Mouse (Mus musculus): ENCODE results near the gene Ptprm. TPM values are rescaled to one million over a fixed set of nuclear protein-coding genes. Genes with fewer than 3 reads are reported as not detected.

The Ptprm gene
- polyA plus RNA-seq, 1 experiment from 2014 or later: 5.4 TPM

- ATAC-seq: no peak
- Histone ChIP-seq H3K36me3 (ENCODE audit: control insufficient read depth, insufficient read depth) (no peaks in the 10 kb centered on the region), H3K4me1 (replicated peaks; ENCODE audit: control insufficient read depth, insufficient read depth, low read length) (peaks cover 2% of the 10 kb centered on the region; the same call in 1 of the 2 replicates)
Observed at GRCm38 (mm10) chr17:66751746-66752145, 602.5 kb downstream of the Ptprm start.

GRCm38 (mm10) chr17:66750481-66751206 is 603.6 kb downstream of the Ptprm start:
- Histone ChIP-seq H3K9me3 (ENCODE audit: control insufficient read depth) (no peaks in the 10 kb centered on the region), H3K27me3 (replicated peaks; ENCODE audit: control insufficient read depth, insufficient read depth, low read length) (no peaks in the 10 kb centered on the region), H3K4me2 (replicated peaks; ENCODE audit: low read depth) (no peak overlapping the region), H3K9ac (ENCODE audit: low read depth, low read length) (no peak overlapping the region), H3K4me1 (replicated peaks; ENCODE audit: control insufficient read depth, insufficient read depth, low read length) (peaks cover 2% of the 10 kb centered on the region; the same call in 1 of the 2 replicates), H3K27ac (ENCODE audit: low read depth, low read length) (no peak overlapping the region), H3K4me3 (ENCODE audit: low read depth, low read length) (no peak overlapping the region), H3K36me3 (ENCODE audit: control insufficient read depth, insufficient read depth) (no peaks in the 10 kb centered on the region)
- no peak for ATAC-seq
- WGBS: 81% methylated on average over 4 of the region's 4 CpGs
- TF ChIP-seq CTCF (IDR thresholded peaks at IDR 0.05; ENCODE audit: low read depth): no peak

More at GRCm38 (mm10) chr17:66751746-66752145, 602.5 kb downstream of the Ptprm start:
- H3K27ac ChIP-seq (ENCODE audit: low read depth, low read length): no peak overlapping the region
- 82% methylated on average over 8 of the region's 8 CpGs for WGBS
- TF ChIP-seq CTCF (IDR thresholded peaks at IDR 0.05; ENCODE audit: low read depth): no peak
- no peak overlapping the region for H3K4me3 ChIP-seq (ENCODE audit: low read depth, low read length)
- H3K9ac ChIP-seq (ENCODE audit: low read depth, low read length): no peak overlapping the region
- no peaks in the 10 kb centered on the region for H3K27me3 ChIP-seq (replicated peaks; ENCODE audit: control insufficient read depth, insufficient read depth, low read length)
- H3K4me2 ChIP-seq (replicated peaks; ENCODE audit: low read depth): no peak overlapping the region
- no peaks in the 10 kb centered on the region for H3K9me3 ChIP-seq (ENCODE audit: control insufficient read depth)

GRCm38 (mm10) chr17:66749976-66750375 is 604.3 kb downstream of the Ptprm start:
- ATAC-seq: no peak
- Histone ChIP-seq H3K9ac (ENCODE audit: low read depth, low read length) (no peak overlapping the region), H3K27ac (ENCODE audit: low read depth, low read length) (no peak overlapping the region), H3K4me3 (ENCODE audit: low read depth, low read length) (no peak overlapping the region), H3K9me3 (ENCODE audit: control insufficient read depth) (no peaks in the 10 kb centered on the region), H3K27me3 (replicated peaks; ENCODE audit: control insufficient read depth, insufficient read depth, low read length) (no peaks in the 10 kb centered on the region), H3K36me3 (ENCODE audit: control insufficient read depth, insufficient read depth) (no peaks in the 10 kb centered on the region), H3K4me1 (replicated peaks; ENCODE audit: control insufficient read depth, insufficient read depth, low read length) (peaks cover 2% of the 10 kb centered on the region; the same call in 1 of the 2 replicates), H3K4me2 (replicated peaks; ENCODE audit: low read depth) (no peak overlapping the region)
- WGBS: 76% methylated on average over 7 of the region's 7 CpGs
- TF ChIP-seq CTCF (IDR thresholded peaks at IDR 0.05; ENCODE audit: low read depth): no peak

GRCm38 (mm10) chr17:66746506-66746905 is 607.8 kb downstream of the Ptprm start:
- no peaks in the 10 kb centered on the region for H3K9me3 ChIP-seq (ENCODE audit: control insufficient read depth)
- ATAC-seq: no peak

GRCm38 (mm10) chr17:66743321-66743720 is 610.9 kb downstream of the Ptprm start:
- Histone ChIP-seq H3K27me3 (replicated peaks; ENCODE audit: control insufficient read depth, insufficient read depth, low read length) (no peaks in the 10 kb centered on the region), H3K4me1 (replicated peaks; ENCODE audit: control insufficient read depth, insufficient read depth, low read length) (no peaks in the 10 kb centered on the region), H3K9ac (ENCODE audit: low read depth, low read length) (no peak overlapping the region), H3K27ac (ENCODE audit: low read depth, low read length) (no peak overlapping the region), H3K4me2 (replicated peaks; ENCODE audit: low read depth) (no peak overlapping the region), H3K4me3 (ENCODE audit: low read depth, low read length) (no peak overlapping the region), H3K9me3 (ENCODE audit: control insufficient read depth) (no peaks in the 10 kb centered on the region), H3K36me3 (ENCODE audit: control insufficient read depth, insufficient read depth) (no peaks in the 10 kb centered on the region)
- TF ChIP-seq CTCF (IDR thresholded peaks at IDR 0.05; ENCODE audit: low read depth): no peak
- WGBS: 75% methylated on average over 7 of the region's 7 CpGs
- ATAC-seq: no peak

More at GRCm38 (mm10) chr17:66746506-66746905, 607.8 kb downstream of the Ptprm start:
- Histone ChIP-seq H3K4me1 (replicated peaks; ENCODE audit: control insufficient read depth, insufficient read depth, low read length) (no peaks in the 10 kb centered on the region), H3K27me3 (replicated peaks; ENCODE audit: control insufficient read depth, insufficient read depth, low read length) (no peaks in the 10 kb centered on the region), H3K4me3 (ENCODE audit: low read depth, low read length) (no peak overlapping the region), H3K9ac (ENCODE audit: low read depth, low read length) (no peak overlapping the region), H3K36me3 (ENCODE audit: control insufficient read depth, insufficient read depth) (no peaks in the 10 kb centered on the region), H3K27ac (ENCODE audit: low read depth, low read length) (no peak overlapping the region), H3K4me2 (replicated peaks; ENCODE audit: low read depth) (no peak overlapping the region)
- 90% methylated on average over 8 of the region's 8 CpGs for WGBS
- no peak for TF ChIP-seq CTCF (IDR thresholded peaks at IDR 0.05; ENCODE audit: low read depth)

GRCm38 (mm10) chr17:66738779-66739345 is 615.4 kb downstream of the Ptprm start:
- Histone ChIP-seq H3K4me1 (replicated peaks; ENCODE audit: control insufficient read depth, insufficient read depth, low read length) (no peaks in the 10 kb centered on the region), H3K27me3 (replicated peaks; ENCODE audit: control insufficient read depth, insufficient read depth, low read length) (no peaks in the 10 kb centered on the region), H3K4me3 (ENCODE audit: low read depth, low read length) (no peak overlapping the region), H3K27ac (ENCODE audit: low read depth, low read length) (no peak overlapping the region), H3K9ac (ENCODE audit: low read depth, low read length) (no peak overlapping the region), H3K9me3 (ENCODE audit: control insufficient read depth) (no peaks in the 10 kb centered on the region), H3K4me2 (replicated peaks; ENCODE audit: low read depth) (no peak overlapping the region), H3K36me3 (ENCODE audit: control insufficient read depth, insufficient read depth) (no peaks in the 10 kb centered on the region)
- ATAC-seq: no peak
- no peak for TF ChIP-seq CTCF (IDR thresholded peaks at IDR 0.05; ENCODE audit: low read depth)
- 63% methylated on average over 8 of the region's 8 CpGs for WGBS
